Mouse (Mus musculus) brain, adult 2 months (tissue): Measurements from ENCODE around the gene Gramd4.

Experiments
- DNase-seq: peaks from one replicate; pipeline ENCODE4 v3.0.0; 2011; ENCODE audit warnings: low read depth, low spot score

Gramd4 gene

GRCm38 (mm10) chr15:86070368-86070767 lies 12.9 kb downstream of the Gramd4 start:
- peak; percentile 58 for DNase-seq

GRCm38 (mm10) chr15:86071166-86071565 lies 13.7 kb downstream of the Gramd4 start:
- DNase-seq, result no peak

- no peak for DNase-seq
Observed at GRCm38 (mm10) chr15:86074171-86074937, 16.9 kb downstream of the Gramd4 start.

GRCm38 (mm10) chr15:86075305-86076047 lies 18.0 kb downstream of the Gramd4 start:
- no peak for DNase-seq

- DNase-seq, result no peak
Observed at GRCm38 (mm10) chr15:86076048-86076315, 18.5 kb downstream of the Gramd4 start.

GRCm38 (mm10) chr15:86076378-86076777 lies 18.9 kb downstream of the Gramd4 start:
- DNase-seq, result peak; percentile 35

- no peak for DNase-seq
Observed at GRCm38 (mm10) chr15:86077934-86078333, 20.4 kb downstream of the Gramd4 start.

GRCm38 (mm10) chr15:86078481-86079216 lies 21.2 kb downstream of the Gramd4 start:
- DNase-seq, result no peak

GRCm38 (mm10) chr15:86079467-86079866 lies 22.0 kb downstream of the Gramd4 start:
- no peak for DNase-seq

- DNase-seq, result no peak
Observed at GRCm38 (mm10) chr15:86079876-86080275, 22.4 kb downstream of the Gramd4 start.

- no peak for DNase-seq
Observed at GRCm38 (mm10) chr15:86080408-86080807, 22.9 kb downstream of the Gramd4 start.

- no peak for DNase-seq
Observed at GRCm38 (mm10) chr15:86081654-86082053, 24.2 kb downstream of the Gramd4 start.

GRCm38 (mm10) chr15:86082551-86082961 lies 25.1 kb downstream of the Gramd4 start:
- peak; percentile 92 for DNase-seq

GRCm38 (mm10) chr15:86083261-86083741 lies 25.8 kb downstream of the Gramd4 start:
- DNase-seq, result peak; percentile 38

GRCm38 (mm10) chr15:86085301-86086225 lies 28.1 kb downstream of the Gramd4 start:
- peak; percentile 62 for DNase-seq

GRCm38 (mm10) chr15:86086291-86086706 lies 28.8 kb downstream of the Gramd4 start:
- DNase-seq, result peak; percentile 80

GRCm38 (mm10) chr15:86087591-86088149 lies 30.2 kb downstream of the Gramd4 start:
- peak; percentile 49 for DNase-seq

GRCm38 (mm10) chr15:86088266-86088790 lies 30.8 kb downstream of the Gramd4 start:
- DNase-seq, result no peak

GRCm38 (mm10) chr15:86089091-86089744 lies 31.7 kb downstream of the Gramd4 start:
- no peak for DNase-seq

GRCm38 (mm10) chr15:86089991-86090529 lies 32.6 kb downstream of the Gramd4 start:
- DNase-seq, result peak; percentile 75
